Mouse (Mus musculus) stomach, embryonic 14.5 days (tissue): Measurements from ENCODE around the gene Gzmm. TPM values are rescaled to one million over a fixed set of nuclear protein-coding genes. Genes with fewer than 3 reads are reported as not detected.

Source experiments
- ATAC-seq: fragments of 200-750 bp; cut with Nextera tagmentation; 2 replicates; pipeline ENCODE4 v1.8.0; 2017; ENCODE audit warnings: low read depth, moderate TSS enrichment; ENCODE audit not compliant: insufficient number of reproducible peaks, insufficient read depth, low FRiP score
- H3K27ac ChIP-seq: fragments of 300-500 bp; sonication (generic); 2 replicates; pipeline ENCODE4 v1.5.1; 2014; ENCODE audit warnings: mild to moderate bottlenecking, low read length, moderate library complexity, mixed read lengths
- H3K27me3 ChIP-seq: fragments of 300-500 bp; sonication (generic); 2 replicates; pipeline ENCODE4 v1.6.1; 2014; ENCODE audit warnings: low read length, control low read depth, mixed read lengths; ENCODE audit not compliant: control insufficient read depth, insufficient read depth
- H3K36me3 ChIP-seq: fragments of 300-500 bp; sonication (generic); 2 replicates; pipeline ENCODE4 v1.6.1; 2014; ENCODE audit warnings: mild to moderate bottlenecking, control low read depth, low read length, moderate library complexity, mixed read lengths; ENCODE audit not compliant: control insufficient read depth, insufficient read depth
- H3K4me1 ChIP-seq: fragments of 300-500 bp; sonication (generic); 2 replicates; pipeline ENCODE4 v1.6.1; 2014; ENCODE audit warnings: low read length, control low read depth, mixed read lengths; ENCODE audit not compliant: control insufficient read depth, insufficient read depth
- H3K4me2 ChIP-seq: fragments of 300-500 bp; sonication (generic); replicated peaks from 2 replicates; pipeline ENCODE4 v1.6.1; 2014; ENCODE audit warnings: low read depth, low read length, control low read depth
- H3K4me3 ChIP-seq: fragments of 300-500 bp; sonication (generic); 2 replicates; pipeline ENCODE4 v1.5.1; 2014; ENCODE audit warnings: low read depth, low read length, control low read depth
- H3K9ac ChIP-seq: fragments of 300-500 bp; sonication (generic); replicated peaks from 2 replicates; pipeline ENCODE4 v1.6.1; 2014; ENCODE audit warnings: low read depth, mild to moderate bottlenecking, control low read depth, low read length, moderate library complexity, mixed read lengths
- H3K9me3 ChIP-seq: fragments of 300-500 bp; sonication (generic); 2 replicates; pipeline ENCODE4 v1.6.1; 2016; ENCODE audit warnings: low read depth, low read length, control low read depth; ENCODE audit not compliant: control insufficient read depth
- WGBS: fragments of 180-500 bp; shearing (Covaris S2); extraction: QIAGEN DNeasy Blood & Tissue Kit; methylation state at CpG from one replicate; pipeline ENCODE4 v1.1.7; 2014; 5-methylcytosine and 5-hydroxymethylcytosine counted together
- polyA plus RNA-seq: library from polyadenylated mRNA; unstranded; fragments of >200 nt; fragmentation: Nextera tagmentation; extraction: Ambion mirVana; gene quantifications from 2 replicates; pipeline ENCODE4 v1.2.1, GENCODE M21; 2014

Gzmm gene
- polyA plus RNA-seq, 1 experiment from 2014 or later: 1.0 TPM

DNA sequence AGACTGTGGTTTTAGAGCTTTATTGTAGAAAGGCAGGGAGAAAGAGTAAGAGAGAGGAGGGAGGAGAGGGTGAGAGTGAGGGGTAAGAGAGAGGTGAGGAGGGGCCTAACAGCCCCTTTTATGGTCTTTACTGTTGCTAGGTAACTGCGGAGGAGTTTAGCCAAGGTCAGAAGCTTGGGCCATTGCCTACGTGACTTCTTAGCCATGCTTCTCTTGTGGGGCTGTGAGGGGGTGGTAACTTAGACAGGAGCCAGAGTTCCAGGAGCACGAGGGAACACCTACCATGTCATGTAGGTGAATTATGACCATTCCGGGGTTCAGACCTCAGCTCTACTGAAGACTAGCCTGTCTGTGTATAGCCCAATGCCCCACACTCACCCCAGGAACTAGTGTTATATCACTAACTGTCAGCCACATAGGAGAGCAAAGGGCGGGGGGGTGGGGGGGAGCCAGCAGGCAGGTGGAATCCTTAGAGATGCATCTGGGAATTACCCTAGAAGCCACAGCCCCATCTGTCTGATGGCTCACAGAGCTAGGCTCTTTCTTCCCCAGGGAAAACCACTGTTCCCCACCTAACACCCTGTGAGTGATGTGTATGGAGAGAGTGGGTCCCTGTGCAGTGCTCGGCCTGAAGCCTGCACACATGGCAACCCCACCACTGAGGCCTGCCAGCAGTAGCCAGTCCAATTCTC is 17.3 kb upstream of the Gzmm start:
- Histone ChIP-seq H3K4me1 (peaks cover 7% of the 10 kb centered on the region), H3K4me3 (no peak overlapping the region), H3K27me3 (no peaks in the 10 kb centered on the region), H3K36me3 (no peaks in the 10 kb centered on the region), H3K27ac (no peak overlapping the region), H3K9ac (no peak overlapping the region), H3K4me2 (no peak overlapping the region), H3K9me3 (no peaks in the 10 kb centered on the region)
- 49% methylated on average over 6 of the region's 6 CpGs for WGBS
- ATAC-seq: no peak

DNA sequence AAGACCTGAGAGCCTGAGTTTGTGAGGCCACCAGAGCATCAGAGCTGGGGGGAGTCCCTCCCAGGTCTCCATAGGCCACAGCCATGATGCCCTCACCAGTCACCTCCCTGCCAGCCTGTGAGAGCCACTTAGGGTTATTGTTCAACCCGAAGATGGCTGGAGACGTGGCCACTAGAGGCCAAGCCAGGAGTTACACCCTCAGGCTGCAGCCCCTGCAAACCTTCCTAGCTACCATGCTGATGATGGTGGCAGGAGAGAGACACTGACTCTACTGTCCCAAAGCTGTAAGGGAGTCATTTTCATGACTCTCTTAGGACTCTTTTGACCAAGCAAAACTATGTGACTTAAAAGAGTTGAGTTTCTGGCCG is 16.7 kb upstream of the Gzmm start:
- no peak for ATAC-seq
- Histone ChIP-seq H3K27me3 (no peaks in the 10 kb centered on the region), H3K9ac (no peak overlapping the region), H3K36me3 (no peaks in the 10 kb centered on the region), H3K27ac (no peak overlapping the region), H3K4me3 (no peak overlapping the region), H3K9me3 (no peaks in the 10 kb centered on the region), H3K4me1 (peaks cover 7% of the 10 kb centered on the region), H3K4me2 (no peak overlapping the region)
- 50% methylated on average over 3 of the region's 3 CpGs for WGBS

- ATAC-seq: no peak
- 90% methylated on average over 3 of the region's 3 CpGs for WGBS
- Histone ChIP-seq H3K4me3 (no peak overlapping the region), H3K27me3 (no peaks in the 10 kb centered on the region), H3K9ac (no peak overlapping the region), H3K36me3 (no peaks in the 10 kb centered on the region), H3K27ac (no peak overlapping the region), H3K4me2 (no peak overlapping the region), H3K4me1 (peaks cover 7% of the 10 kb centered on the region), H3K9me3 (no peaks in the 10 kb centered on the region)
These were observed 15.8 kb upstream of the Gzmm start for GRCm38 (mm10) chr10:79673054-79673453.

- Histone ChIP-seq H3K27ac (no peak overlapping the region), H3K4me1 (peaks cover 2% of the 10 kb centered on the region), H3K4me2 (no peak overlapping the region), H3K9ac (no peak overlapping the region), H3K9me3 (no peaks in the 10 kb centered on the region), H3K36me3 (no peaks in the 10 kb centered on the region), H3K4me3 (no peak overlapping the region), H3K27me3 (no peaks in the 10 kb centered on the region)
- WGBS: 51% methylated on average over 44 of the region's 44 CpGs
- ATAC-seq: no peak
These were observed 13.3 kb upstream of the Gzmm start for GRCm38 (mm10) chr10:79675346-79676035.

GRCm38 (mm10) chr10:79680606-79681495 is 8.0 kb upstream of the Gzmm start:
- WGBS: 29% methylated on average over 11 of the region's 11 CpGs
- peak overlapping the region; percentile 59; the same call in 1 of the 2 replicates for H3K27ac ChIP-seq

DNA sequence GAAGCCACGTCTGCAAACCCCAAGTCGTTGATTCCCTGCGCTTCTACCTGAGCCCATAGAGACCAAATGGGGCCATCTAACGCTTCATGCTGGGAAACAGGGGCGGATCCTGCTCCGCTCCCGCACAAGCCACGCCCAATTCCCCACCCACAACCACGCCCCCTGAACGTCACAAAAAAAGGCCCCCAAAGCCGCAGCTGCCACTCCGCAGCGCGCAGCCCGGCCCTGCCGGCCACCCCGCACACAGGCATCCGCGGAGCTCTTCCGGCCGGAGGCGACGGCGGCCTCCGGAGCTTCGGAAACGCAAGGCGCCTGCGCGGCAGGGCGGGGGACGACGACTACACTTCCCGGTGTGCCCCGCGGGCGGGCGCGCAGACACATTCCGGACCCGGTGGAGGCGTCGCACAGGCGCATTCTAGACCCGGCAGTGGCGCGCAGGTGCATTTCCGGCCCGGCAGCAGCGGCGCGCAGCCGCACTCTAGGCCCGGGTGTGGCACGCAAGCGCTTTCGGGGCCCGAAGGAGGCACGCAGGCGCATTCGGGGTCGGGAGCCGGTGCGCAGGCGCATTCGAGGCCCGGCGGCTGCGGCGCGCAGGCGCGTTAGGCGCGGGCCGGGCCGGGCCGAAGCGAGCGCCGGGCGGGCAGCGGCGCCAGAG is 7.1 kb upstream of the Gzmm start, which contains the start of gene Cdc34:
Gene Cdc34 (plus strand): TSS at position 605 of the 655 bp plus-strand sequence.
- H3K27me3 ChIP-seq: no peaks in the 10 kb centered on the region
- WGBS: under 1% methylated on average over 64 of the region's 84 CpGs
- peaks cover 28% of the 10 kb centered on the region for H3K36me3 ChIP-seq
- peak within 1 kb of the TSS; percentile 90 for H3K4me2 ChIP-seq
- H3K9me3 ChIP-seq: no peaks in the 10 kb centered on the region
- peak within 1 kb of the TSS; percentile 85 for H3K9ac ChIP-seq
- H3K4me3 ChIP-seq: peak within 1 kb of the TSS; percentile 68
- peaks cover 18% of the 10 kb centered on the region; the same call in 1 of the 2 replicates for H3K4me1 ChIP-seq
- H3K27ac ChIP-seq: peak within 1 kb of the TSS; percentile 75; the same call in 1 of the 2 replicates
- ATAC-seq: peak; percentile 93

More at GRCm38 (mm10) chr10:79680606-79681495, 8.0 kb upstream of the Gzmm start:
- Histone ChIP-seq H3K4me1 (peaks cover 18% of the 10 kb centered on the region; the same call in 1 of the 2 replicates), H3K27me3 (no peaks in the 10 kb centered on the region), H3K9me3 (no peaks in the 10 kb centered on the region), H3K9ac (no peak overlapping the region; the same call in 1 of the 2 replicates), H3K36me3 (peaks cover 20% of the 10 kb centered on the region), H3K4me3 (peak overlapping the region; percentile 68), H3K4me2 (peak overlapping the region; percentile 60)
- peak; percentile 16; the same call in 1 of the 2 replicates for ATAC-seq

DNA sequence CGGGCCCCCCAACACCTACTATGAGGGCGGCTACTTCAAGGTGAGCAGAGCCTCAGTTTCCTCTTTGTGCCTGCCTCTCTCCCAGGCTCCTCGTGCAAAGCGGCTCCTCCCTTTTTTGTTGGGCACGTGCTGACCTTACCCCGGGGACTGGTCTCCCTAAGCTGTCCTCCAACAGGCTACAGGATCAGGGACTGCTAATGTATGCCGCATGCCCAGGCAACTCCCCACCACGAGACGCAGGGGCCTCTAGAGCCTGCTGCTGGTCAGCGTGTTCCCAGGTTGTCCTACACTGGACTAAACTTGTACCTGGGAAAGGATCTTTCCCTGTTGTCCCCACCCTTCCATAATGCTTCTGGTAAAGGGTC is 6.3 kb upstream of the Gzmm start:
- WGBS: 0% methylated on average over 10 of the region's 10 CpGs
- peak overlapping the region; percentile 90 for H3K4me2 ChIP-seq
- H3K27ac ChIP-seq: peak overlapping the region; percentile 75; the same call in 1 of the 2 replicates
- H3K9me3 ChIP-seq: no peaks in the 10 kb centered on the region
- H3K36me3 ChIP-seq: peaks cover 35% of the 10 kb centered on the region
- H3K27me3 ChIP-seq: no peaks in the 10 kb centered on the region
- H3K9ac ChIP-seq: peak overlapping the region; percentile 85
- no peak for ATAC-seq
- peaks cover 18% of the 10 kb centered on the region; the same call in 1 of the 2 replicates for H3K4me1 ChIP-seq
- H3K4me3 ChIP-seq: peak overlapping the region; percentile 68
